Mouse (Mus musculus): ENCODE data around the gene Cfap74. TPM values are rescaled to one million over a fixed set of nuclear protein-coding genes. Genes with fewer than 3 reads are reported as not detected.

Cfap74 gene
- total and polyA plus RNA-seq, 3 experiments: 0.11 TPM; not detected in 2

DNA sequence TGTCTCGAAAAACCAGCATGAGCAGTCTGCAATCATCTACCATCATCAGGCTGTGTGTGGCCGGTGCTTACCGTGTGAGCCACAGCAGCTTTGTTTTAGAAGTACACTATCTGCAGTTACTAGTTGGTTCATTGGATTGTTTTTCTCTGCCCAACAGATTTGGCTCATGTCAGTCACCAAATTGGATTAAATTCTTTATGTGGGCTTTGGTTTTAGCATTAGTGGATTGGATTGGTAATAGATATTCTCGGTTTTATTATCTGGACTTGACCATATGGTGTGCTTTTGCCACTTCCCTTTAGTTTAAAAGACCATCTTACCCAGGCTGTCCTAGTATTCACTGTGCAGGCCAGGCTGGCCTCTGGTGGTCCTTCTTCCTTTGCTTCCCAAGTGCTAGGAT lies 85.9 kb downstream of the Cfap74 start:
- no peaks in the 10 kb centered on the region for H3K9me3 ChIP-seq (replicated peaks)
- TF ChIP-seq CTCF (IDR thresholded peaks at IDR 0.05; ENCODE audit: low read depth, low read length) (no peak), POLR2AphosphoS5 (IDR thresholded peaks at IDR 0.05; ENCODE audit: insufficient replicate concordance, low read depth, low read length) (no peak), TAL1 (conservative IDR thresholded peaks at IDR 0.05; ENCODE audit: low read depth, low read length) (no peak), GATA1 (IDR thresholded peaks at IDR 0.05; ENCODE audit: borderline replicate concordance, low read length) (no peak), GATA2 (IDR thresholded peaks at IDR 0.05; ENCODE audit: borderline replicate concordance, low read depth, low read length) (no peak)
- DNase-seq (ENCODE audit: low spot score) (no peak), ATAC-seq (ENCODE audit: extremely low read depth, insufficient number of reproducible peaks, low FRiP score, poor library complexity, severe bottlenecking) (no peak)
- H3K36me3 ChIP-seq (replicated peaks): peaks cover 19% of the 10 kb centered on the region
- no peak overlapping the region; the same call in 1 of the 2 replicates for H3K4me3 ChIP-seq (ENCODE audit: low read depth, low read length)
- no peaks in the 10 kb centered on the region for H3K27me3 ChIP-seq (ENCODE audit: insufficient read depth, low read length)
- H3K4me1 ChIP-seq (ENCODE audit: insufficient read depth, low read depth, low read length): peaks cover 44% of the 10 kb centered on the region

DNA sequence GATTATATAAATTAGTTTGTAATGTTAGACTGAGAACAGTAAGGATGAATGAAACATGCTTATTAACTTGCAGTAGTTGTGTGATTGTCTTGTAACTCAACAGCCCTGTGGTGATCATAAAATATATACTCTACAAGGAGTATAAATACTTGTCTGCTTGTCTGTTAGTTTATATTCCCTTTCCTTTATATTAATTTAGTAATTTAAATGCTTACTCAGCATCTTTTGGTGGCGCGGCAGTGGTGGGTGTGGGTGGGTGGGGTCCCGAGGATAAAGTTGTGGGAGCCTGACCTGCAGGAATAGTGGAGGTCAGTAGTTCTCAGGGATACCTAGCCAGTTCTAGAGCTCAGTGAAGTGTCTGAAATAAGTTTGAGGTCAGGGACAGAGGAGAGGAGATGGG lies 89.0 kb downstream of the Cfap74 start:
- H3K27me3 ChIP-seq (ENCODE audit: insufficient read depth, low read length): no peaks in the 10 kb centered on the region
- DNase-seq (ENCODE audit: low spot score) (no peak), ATAC-seq (ENCODE audit: extremely low read depth, insufficient number of reproducible peaks, low FRiP score, poor library complexity, severe bottlenecking) (no peak)
- no peak overlapping the region for H3K4me3 ChIP-seq (ENCODE audit: low read depth, low read length)
- peaks cover 19% of the 10 kb centered on the region for H3K36me3 ChIP-seq (replicated peaks)
- peaks cover 45% of the 10 kb centered on the region for H3K4me1 ChIP-seq (ENCODE audit: insufficient read depth, low read depth, low read length)
- H3K9me3 ChIP-seq (replicated peaks): no peaks in the 10 kb centered on the region
- TF ChIP-seq TAL1 (conservative IDR thresholded peaks at IDR 0.05; ENCODE audit: low read depth, low read length): no peak
- no peak for TF ChIP-seq GATA2 (IDR thresholded peaks at IDR 0.05; ENCODE audit: borderline replicate concordance, low read depth, low read length)
- no peak for TF ChIP-seq GATA1 (IDR thresholded peaks at IDR 0.05; ENCODE audit: borderline replicate concordance, low read length)
- TF ChIP-seq CTCF (IDR thresholded peaks at IDR 0.05; ENCODE audit: low read depth, low read length): no peak
- TF ChIP-seq POLR2AphosphoS5 (IDR thresholded peaks at IDR 0.05; ENCODE audit: insufficient replicate concordance, low read depth, low read length): no peak

DNA sequence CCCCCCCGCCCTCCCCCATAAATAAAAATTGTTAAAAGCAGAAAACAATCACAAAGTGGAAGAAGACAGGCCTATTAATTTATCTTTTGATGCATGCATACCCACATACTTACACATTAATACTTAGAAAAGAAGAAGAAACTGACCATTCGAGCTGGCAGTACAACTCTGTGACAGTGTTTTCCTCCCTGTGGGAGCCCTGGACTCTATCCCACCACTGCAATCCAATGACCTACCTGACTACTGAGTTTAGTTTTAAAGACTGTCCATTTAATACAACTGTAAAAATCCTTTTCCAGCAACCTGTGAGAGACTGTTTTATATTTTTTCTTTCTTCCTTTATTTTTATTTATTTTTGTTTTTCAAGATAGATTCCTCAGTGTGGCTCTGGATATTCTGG lies 92.1 kb downstream of the Cfap74 start:
- ATAC-seq (ENCODE audit: extremely low read depth, insufficient number of reproducible peaks, low FRiP score, poor library complexity, severe bottlenecking): no peak
- Histone ChIP-seq H3K27me3 (ENCODE audit: insufficient read depth, low read length) (no peaks in the 10 kb centered on the region), H3K9me3 (replicated peaks) (no peaks in the 10 kb centered on the region), H3K36me3 (replicated peaks) (peaks cover 19% of the 10 kb centered on the region), H3K4me3 (ENCODE audit: low read depth, low read length) (no peak overlapping the region), H3K4me1 (ENCODE audit: insufficient read depth, low read depth, low read length) (peaks cover 57% of the 10 kb centered on the region)
- TF ChIP-seq GATA2 (IDR thresholded peaks at IDR 0.05; ENCODE audit: borderline replicate concordance, low read depth, low read length) (no peak), GATA1 (IDR thresholded peaks at IDR 0.05; ENCODE audit: borderline replicate concordance, low read length) (no peak), CTCF (IDR thresholded peaks at IDR 0.05; ENCODE audit: low read depth, low read length) (no peak), POLR2AphosphoS5 (IDR thresholded peaks at IDR 0.05; ENCODE audit: insufficient replicate concordance, low read depth, low read length) (no peak), TAL1 (conservative IDR thresholded peaks at IDR 0.05; ENCODE audit: low read depth, low read length) (no peak)
- DNase-seq (ENCODE audit: low spot score): no peak

DNA sequence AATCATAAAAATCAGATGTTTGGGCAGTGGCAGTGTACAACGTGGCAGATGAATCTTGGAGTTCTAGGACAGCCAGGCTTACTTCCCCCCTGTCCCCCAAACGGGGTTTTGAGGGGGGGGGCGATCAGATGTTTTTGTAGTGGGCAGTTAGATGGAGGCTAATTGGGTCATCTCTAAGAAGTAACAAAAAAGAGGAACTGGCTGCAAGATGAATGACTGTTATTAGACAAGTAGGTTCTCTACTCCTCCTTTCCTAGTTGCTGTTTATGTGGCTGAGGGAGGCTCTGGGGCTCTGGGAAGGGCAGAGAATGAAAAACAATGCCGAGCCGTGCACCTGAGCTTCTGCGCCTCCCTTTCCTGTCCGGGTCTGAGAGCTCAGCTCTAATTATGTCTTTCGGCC lies 96.1 kb downstream of the Cfap74 start:
- ATAC-seq (ENCODE audit: extremely low read depth, insufficient number of reproducible peaks, low FRiP score, poor library complexity, severe bottlenecking) (peak; percentile 78), DNase-seq (ENCODE audit: low spot score) (peak; percentile 51)
- H3K4me1 ChIP-seq (ENCODE audit: insufficient read depth, low read depth, low read length): peaks cover 53% of the 10 kb centered on the region
- no peak for TF ChIP-seq GATA1 (IDR thresholded peaks at IDR 0.05; ENCODE audit: borderline replicate concordance, low read length)
- no peak for TF ChIP-seq POLR2AphosphoS5 (IDR thresholded peaks at IDR 0.05; ENCODE audit: insufficient replicate concordance, low read depth, low read length)
- TF ChIP-seq GATA2 (IDR thresholded peaks at IDR 0.05; ENCODE audit: borderline replicate concordance, low read depth, low read length): no peak
- no peak for TF ChIP-seq TAL1 (conservative IDR thresholded peaks at IDR 0.05; ENCODE audit: low read depth, low read length)
- TF ChIP-seq CTCF (IDR thresholded peaks at IDR 0.05; ENCODE audit: low read depth, low read length): no peak
- H3K9me3 ChIP-seq (replicated peaks): no peaks in the 10 kb centered on the region
- H3K27me3 ChIP-seq (ENCODE audit: insufficient read depth, low read length): no peaks in the 10 kb centered on the region
- H3K4me3 ChIP-seq (ENCODE audit: low read depth, low read length): peak overlapping the region; percentile 17; the same call in 1 of the 2 replicates
- H3K36me3 ChIP-seq (replicated peaks): peaks cover 22% of the 10 kb centered on the region

DNA sequence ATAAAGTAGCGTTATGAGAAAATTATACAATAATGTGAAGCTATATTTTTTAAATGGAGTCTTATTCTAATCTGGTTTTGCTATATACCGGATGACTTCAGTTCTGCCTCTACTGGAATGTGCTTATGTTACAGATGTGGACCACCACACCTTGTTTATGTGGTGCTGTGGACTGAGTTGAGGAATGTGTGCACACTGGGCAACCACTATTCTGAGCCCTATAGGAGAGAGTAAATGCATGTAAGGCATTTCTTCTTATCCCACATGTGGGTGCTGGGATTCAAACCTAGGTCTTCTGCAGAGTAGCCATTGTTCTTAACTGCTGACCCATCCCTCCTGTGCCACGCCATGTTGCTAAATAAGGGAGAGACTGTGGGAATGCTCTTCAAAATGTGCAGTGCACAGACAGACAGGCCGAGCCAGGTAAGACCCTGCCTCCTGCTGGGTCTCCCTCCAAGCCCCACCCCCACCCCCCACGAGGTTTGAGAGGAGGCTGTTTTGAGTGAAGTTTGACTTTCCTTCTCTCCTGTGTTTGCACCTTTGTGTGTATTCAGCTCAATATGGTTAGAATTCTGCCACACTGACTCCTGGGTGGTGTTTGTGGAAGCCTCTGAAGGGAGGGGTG lies 96.8 kb downstream of the Cfap74 start:
- Histone ChIP-seq H3K27me3 (ENCODE audit: insufficient read depth, low read length) (no peaks in the 10 kb centered on the region), H3K4me3 (ENCODE audit: low read depth, low read length) (no peak overlapping the region; the same call in 1 of the 2 replicates), H3K36me3 (replicated peaks) (peaks cover 25% of the 10 kb centered on the region), H3K9me3 (replicated peaks) (no peaks in the 10 kb centered on the region), H3K4me1 (ENCODE audit: insufficient read depth, low read depth, low read length) (peaks cover 53% of the 10 kb centered on the region)
- TF ChIP-seq CTCF (IDR thresholded peaks at IDR 0.05; ENCODE audit: low read depth, low read length): no peak
- TF ChIP-seq GATA1 (IDR thresholded peaks at IDR 0.05; ENCODE audit: borderline replicate concordance, low read length): no peak
- no peak for TF ChIP-seq TAL1 (conservative IDR thresholded peaks at IDR 0.05; ENCODE audit: low read depth, low read length)
- no peak for TF ChIP-seq GATA2 (IDR thresholded peaks at IDR 0.05; ENCODE audit: borderline replicate concordance, low read depth, low read length)
- no peak for TF ChIP-seq POLR2AphosphoS5 (IDR thresholded peaks at IDR 0.05; ENCODE audit: insufficient replicate concordance, low read depth, low read length)
- ATAC-seq (ENCODE audit: extremely low read depth, insufficient number of reproducible peaks, low FRiP score, poor library complexity, severe bottlenecking) (no peak), DNase-seq (ENCODE audit: low spot score) (no peak)

DNA sequence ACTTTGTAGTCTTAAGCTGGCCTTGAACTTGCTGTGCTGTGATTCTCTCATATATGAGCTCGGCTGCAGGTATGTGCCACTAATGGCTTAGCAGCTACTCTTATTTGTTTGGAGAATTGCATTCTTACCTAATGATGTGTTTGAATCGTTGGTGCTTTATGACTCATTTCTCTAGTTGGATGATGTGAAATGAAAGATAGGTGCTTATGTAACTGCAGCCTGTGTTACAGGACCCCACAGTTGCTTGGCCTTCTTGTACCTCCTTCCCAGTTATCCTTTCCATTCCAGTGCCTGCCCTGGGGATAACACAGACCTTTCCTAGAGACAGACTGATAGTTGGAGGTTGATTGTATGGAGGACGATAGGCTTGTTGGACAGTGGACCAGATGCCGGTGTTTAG lies 99.6 kb downstream of the Cfap74 start:
- Histone ChIP-seq H3K9me3 (replicated peaks) (no peaks in the 10 kb centered on the region), H3K4me1 (ENCODE audit: insufficient read depth, low read depth, low read length) (peaks cover 36% of the 10 kb centered on the region), H3K27me3 (ENCODE audit: insufficient read depth, low read length) (no peaks in the 10 kb centered on the region), H3K4me3 (ENCODE audit: low read depth, low read length) (no peak overlapping the region), H3K36me3 (replicated peaks) (peaks cover 36% of the 10 kb centered on the region)
- TF ChIP-seq TAL1 (conservative IDR thresholded peaks at IDR 0.05; ENCODE audit: low read depth, low read length) (no peak), POLR2AphosphoS5 (IDR thresholded peaks at IDR 0.05; ENCODE audit: insufficient replicate concordance, low read depth, low read length) (no peak), GATA2 (IDR thresholded peaks at IDR 0.05; ENCODE audit: borderline replicate concordance, low read depth, low read length) (no peak), CTCF (IDR thresholded peaks at IDR 0.05; ENCODE audit: low read depth, low read length) (no peak), GATA1 (IDR thresholded peaks at IDR 0.05; ENCODE audit: borderline replicate concordance, low read length) (no peak)
- no peak for ATAC-seq (ENCODE audit: extremely low read depth, insufficient number of reproducible peaks, low FRiP score, poor library complexity, severe bottlenecking)
- no peak for DNase-seq (ENCODE audit: low spot score)
